Mouse (Mus musculus) adrenal gland, adult 10 weeks (tissue): Measurements from ENCODE around the gene Cyp4a10. TPM values are rescaled to one million over a fixed set of nuclear protein-coding genes. Genes with fewer than 3 reads are reported as not detected.

ENCODE experiments used
- polyA plus RNA-seq: library from polyadenylated mRNA; stranded (reverse); fragments of 350-450 nt; fragmentation: Illumina TruSeq; extraction: RNeasy Lipid Tissue Mini Kit (QIAGEN cat#74804); gene quantifications from one replicate; pipeline ENCODE4 v1.2.3, GENCODE M21; 2014; ENCODE audit warnings: low read depth, low replicate concordance

Gene Cyp4a10
- polyA plus RNA-seq, result 1.1 TPM

GRCm38 (mm10) chr4:115518000-115518399 is at the start of gene Cyp4a10:
Gene Cyp4a10 (plus strand): TSS chr4:115518264.

GRCm38 (mm10) chr4:115496001-115496400 is 22.1 kb upstream of the Cyp4a10 start, which contains the start of gene Cyp4a14:
Gene Cyp4a14 (minus strand): TSS chr4:115496142.

GRCm38 (mm10) chr4:115563401-115563800 is 45.3 kb downstream of the Cyp4a10 start, which contains the start of gene Cyp4a31:
Gene Cyp4a31 (plus strand): TSS chr4:115563649.

Other genes with a start within 250 kb of the Cyp4a10 start
- not detected for gene Cyp4a12a, start 219.2 kb upstream of the Cyp4a10 start, polyA plus RNA-seq
- gene Cyp4a12b, start 106.6 kb upstream of the Cyp4a10 start, polyA plus RNA-seq, result not detected
- not detected for gene Cyp4a30b, start 65.7 kb upstream of the Cyp4a10 start, polyA plus RNA-seq
- gene Cyp4a14, start 22.1 kb upstream of the Cyp4a10 start, polyA plus RNA-seq, result not detected
- gene Cyp4a31, start 45.4 kb downstream of the Cyp4a10 start, polyA plus RNA-seq, result not detected
- not detected for gene Cyp4a32, start 82.7 kb downstream of the Cyp4a10 start, polyA plus RNA-seq
- gene Cyp4b1, start 129.5 kb downstream of the Cyp4a10 start, polyA plus RNA-seq, result 37.4 TPM
- 191 TPM for gene Efcab14, start 219.5 kb downstream of the Cyp4a10 start, polyA plus RNA-seq